Mouse (Mus musculus) monocyte, adult 5-6 weeks (primary cell): Measurements from ENCODE around the gene Cpne9. TPM values are rescaled to one million over a fixed set of nuclear protein-coding genes. Genes with fewer than 3 reads are reported as not detected.

Experiments
- ATAC-seq: fragments of 153-309, 156-312 bp; replicated peaks from 2 replicates; pipeline ENCODE4 v1.8.0; 2017; ENCODE audit warnings: mild to moderate bottlenecking; ENCODE audit not compliant: low TSS enrichment, insufficient number of reproducible peaks, severe bottlenecking, poor library complexity, low FRiP score
- total RNA-seq: library from RNA; stranded (forward); fragments of 200-1000, 200-491, 200-594 nt; gene quantifications from 3 replicates; pipeline ENCODE4 v1.2.3, GENCODE M21; 2017

Cpne9 gene
- total RNA-seq, 1 experiment from 2014 or later: 0.19 TPM

DNA sequence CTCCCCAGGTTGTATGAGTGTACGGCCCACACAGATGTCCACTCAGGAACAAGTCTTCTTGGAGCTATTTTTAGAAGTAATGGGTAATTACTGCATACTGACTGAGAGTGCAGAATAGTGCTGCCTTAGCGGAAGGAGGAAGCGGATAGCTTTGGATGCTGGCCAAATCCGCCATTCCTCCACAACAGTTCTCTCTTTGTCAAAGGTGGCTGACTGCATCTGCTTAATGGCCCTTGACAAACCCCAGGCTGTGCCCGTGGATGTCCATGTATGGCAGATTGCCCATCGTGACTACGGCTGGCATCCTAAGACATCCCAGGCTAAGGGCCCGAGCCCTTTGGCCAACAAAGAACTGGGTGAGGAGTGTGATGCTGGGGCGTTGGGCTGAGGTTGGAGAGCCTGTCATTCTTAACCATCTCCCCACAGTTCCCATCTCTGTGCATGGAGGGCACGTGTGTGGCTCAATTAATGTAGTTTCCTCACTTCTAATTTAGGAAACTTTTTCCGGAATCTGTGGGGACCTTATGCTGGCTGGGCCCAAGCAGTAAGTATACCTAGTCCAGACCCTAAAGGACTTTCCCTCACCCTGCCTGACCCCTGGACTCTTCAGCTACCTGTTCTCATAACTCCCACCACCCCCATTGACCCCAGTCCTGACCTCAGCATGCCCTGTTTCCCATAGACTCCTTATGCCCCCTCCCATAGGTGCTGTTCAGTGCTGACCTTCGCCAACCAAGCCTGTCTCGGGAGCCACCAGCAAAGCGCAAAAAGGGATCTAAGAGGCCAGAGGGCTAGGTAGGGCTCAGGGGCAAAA is 51.2 kb downstream of the Cpne9 start:
- ATAC-seq: no peak

DNA sequence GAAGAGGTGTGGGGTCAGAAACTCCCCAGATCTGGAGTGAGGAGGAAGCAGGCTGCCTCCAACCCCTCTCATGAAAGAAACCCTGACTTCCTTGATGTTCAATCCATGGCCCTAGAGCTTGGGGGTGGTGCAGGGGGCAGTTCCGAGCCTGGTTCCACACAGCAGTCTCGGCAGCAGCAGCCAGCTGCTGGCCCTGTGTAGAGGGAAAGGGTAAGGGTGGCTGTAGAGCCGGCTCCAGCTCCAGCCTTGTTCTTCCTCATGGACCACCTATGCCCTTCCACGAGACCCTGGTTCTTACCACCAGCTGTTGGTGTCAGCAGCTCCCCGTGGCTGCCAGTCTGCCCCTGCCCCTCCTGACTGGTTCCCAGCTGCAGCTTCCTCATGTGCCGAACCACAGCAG is 52.1 kb downstream of the Cpne9 start:
- ATAC-seq: no peak

DNA sequence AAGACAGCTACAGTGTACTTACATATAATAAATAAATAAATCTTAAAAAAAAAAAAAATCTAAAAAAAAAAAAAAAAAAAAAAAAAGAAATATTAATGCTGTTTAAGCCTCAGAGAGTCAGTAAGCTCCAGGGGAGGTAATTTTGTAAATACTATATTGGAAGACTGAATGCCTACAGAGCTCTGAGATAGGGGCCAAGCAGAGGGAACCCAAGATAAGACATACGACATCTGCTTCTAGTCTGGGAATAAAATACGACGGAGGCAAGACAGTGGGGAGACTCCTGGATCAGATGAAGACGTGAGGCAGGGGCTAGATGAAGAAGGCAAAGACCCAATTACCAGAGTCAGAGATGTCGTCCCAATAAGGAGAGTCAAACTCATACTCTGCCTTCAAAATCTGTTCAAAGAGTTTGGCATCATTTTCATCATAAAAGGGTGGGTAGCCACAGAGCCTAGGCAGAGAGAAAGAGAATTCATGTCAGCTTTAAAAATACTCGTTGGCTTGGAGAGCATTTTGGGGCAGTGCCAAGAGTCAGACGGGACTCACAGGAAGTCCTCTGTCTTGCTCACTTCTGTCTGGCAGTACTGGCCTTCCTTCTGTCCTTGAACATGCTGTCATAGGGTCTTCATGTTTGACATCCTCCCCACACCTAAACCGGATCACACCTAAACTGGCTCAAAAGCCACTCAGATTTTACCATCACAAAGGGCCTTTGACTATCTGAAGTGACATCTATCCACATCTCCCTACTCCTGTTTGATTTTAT is 54.9 kb downstream of the Cpne9 start:
- ATAC-seq: no peak

DNA sequence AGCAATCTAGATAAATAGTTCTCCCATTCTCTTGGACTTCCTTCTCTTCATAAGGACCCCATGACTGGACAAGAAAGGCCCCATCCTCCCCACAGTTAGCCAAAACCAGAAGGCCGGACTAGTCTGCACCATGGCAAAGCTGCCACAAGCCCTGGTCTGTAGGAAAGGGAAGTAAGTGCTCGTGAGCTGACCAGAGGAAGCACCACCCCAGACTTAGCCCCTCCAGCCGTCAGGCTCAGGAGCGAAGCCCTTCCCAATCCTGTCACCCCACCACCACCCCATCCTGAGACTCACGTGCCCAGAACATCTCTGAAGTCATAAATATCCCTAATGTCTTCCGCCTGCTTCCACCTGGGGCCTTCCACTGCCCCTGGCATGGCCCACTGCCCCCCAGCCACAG is 59.5 kb downstream of the Cpne9 start:
- 0 out of 2 replicates have a peak, but pooled peaks have one; percentile 28 for ATAC-seq

DNA sequence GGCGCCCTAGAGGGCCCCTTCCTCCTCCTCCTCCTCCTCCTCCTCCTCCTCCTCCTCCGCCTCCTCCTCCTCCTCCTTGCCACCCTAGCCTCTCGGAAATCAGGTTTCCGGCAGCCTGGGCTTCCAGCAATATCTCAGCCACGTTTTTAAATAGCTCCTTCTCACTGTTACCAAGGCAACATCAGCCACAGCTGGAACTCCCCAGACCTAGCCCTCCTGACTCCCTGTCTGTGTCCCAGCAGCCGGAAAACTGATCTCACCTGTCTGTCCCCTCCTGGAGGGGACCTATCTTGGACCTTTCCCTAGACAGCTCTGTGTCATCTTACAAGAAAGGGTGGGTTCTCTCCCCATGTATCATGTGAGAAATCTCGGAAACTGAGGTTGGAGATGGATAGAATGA is 60.2 kb downstream of the Cpne9 start:
- no peak for ATAC-seq

DNA sequence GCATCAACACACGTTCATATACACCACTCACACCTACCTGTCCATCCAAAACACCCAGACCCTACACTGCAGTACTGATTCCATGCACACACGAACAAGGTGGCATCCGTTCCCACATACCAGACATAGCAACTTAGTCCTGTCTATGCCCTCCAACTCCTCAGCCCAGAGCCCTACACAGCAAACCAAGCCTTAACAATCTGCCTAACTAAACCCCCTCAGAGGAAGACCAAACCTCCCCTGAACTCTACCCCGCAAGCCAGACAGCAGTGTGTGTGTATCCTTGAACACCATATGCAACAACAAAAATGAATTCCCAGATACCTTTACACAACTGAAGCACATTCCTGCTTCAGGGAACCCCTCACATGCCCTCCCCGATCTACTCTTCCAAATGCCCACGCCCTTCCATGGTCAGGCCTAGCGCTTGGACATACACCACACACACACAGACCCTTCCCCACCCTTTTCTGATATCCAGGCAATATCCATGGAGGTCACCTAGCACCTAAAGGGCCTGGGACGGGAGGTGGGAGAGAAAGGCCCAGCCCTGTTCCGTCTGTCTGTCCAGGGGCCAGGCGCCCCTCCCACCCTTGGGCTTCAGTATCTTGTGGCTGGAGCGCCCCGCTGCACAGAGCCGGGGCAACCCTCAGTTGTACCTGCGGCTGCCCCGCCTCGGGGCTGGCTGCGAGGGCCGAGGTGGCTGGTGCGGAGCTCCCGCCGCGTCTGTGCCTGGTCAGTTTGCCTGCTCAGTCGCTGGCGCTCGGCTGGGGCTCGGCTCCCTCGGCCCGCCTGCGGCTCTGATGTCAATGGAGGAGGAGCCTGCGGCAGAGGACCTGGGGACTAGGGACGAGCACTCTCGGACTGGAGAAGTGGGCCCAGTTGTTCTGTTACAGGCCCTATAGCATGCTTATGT is 61.3 kb downstream of the Cpne9 start, which contains the start of gene Camk1:
Camk1 (minus strand) TSS at position 808 of the 916 bp plus-strand sequence.
- ATAC-seq: peak; percentile 76

DNA sequence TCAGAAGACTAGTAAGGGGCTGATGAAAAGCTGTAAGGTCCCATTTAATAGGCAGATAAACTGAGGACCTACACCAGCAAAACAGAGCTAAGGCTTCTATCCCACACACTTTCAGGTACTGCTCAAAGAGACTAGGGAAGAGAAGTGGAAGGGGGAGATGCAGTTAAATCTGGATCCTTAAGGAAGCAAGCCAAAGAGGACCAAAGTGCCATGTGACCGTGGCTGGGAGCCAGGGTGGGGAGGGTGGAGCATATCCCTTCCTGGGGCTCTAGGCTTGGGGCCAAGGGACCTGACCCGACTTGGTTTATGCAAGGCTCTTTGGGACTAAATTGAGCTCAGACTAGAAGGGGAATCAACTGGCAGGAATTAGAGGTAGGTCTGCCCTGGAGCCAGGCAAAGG is 62.2 kb downstream of the Cpne9 start:
- no peak for ATAC-seq

DNA sequence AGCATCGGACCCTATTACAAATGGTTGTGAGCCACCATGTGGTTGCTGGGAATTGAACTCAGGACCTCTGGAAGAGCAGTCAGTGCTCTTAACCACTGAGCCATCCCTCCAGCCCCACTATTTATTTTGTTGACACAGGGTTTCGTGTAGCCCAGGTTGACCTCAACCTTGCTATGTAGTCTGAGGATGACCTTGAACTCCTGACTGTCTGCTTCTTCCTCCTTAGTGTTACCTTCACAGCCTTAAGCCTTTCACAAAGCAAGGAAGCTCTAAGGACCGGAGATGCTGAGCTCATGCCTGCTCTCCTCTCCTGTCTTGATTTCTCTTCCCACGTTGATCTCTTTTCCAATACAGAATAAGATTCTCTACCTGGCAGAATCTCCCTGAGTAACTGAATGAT is 64.8 kb downstream of the Cpne9 start:
- ATAC-seq: no peak

DNA sequence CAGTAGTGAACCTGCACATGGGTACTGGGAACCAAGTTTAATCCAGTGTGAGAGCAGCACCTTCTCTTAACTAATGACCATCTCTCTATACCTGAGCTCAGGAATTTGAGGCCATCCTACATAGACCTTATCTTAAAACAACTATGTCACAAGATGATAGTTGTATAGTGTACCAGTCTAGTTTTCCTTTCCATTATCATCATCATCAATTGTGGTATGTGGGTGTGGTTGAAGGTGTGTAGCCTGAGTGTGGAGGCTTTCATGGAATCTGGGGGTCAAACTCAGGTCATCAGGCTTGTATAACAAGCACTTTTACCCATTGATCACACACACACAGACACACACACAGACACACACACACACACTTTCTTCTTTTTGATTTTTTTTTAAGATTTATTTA is 68.4 kb downstream of the Cpne9 start:
- ATAC-seq: no peak

DNA sequence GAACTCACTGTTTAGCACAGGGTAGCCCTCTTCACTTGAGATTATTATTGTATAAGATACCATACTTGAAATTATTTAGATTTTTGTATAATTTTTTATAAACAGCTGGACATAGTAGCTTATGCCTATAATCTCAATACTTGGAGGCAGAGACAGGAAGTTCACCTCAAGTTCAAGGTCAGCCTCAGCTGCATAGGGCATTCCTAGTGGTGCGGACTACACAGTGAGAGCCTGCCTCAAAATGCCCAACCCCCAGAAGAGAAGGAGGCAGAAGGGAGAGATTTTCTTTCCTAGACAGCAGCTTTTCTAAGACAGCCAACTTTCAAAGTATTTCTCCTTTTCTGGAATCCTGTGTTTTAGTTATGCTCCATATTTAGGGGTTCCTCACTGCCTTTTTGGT is 69.1 kb downstream of the Cpne9 start:
- ATAC-seq: no peak

DNA sequence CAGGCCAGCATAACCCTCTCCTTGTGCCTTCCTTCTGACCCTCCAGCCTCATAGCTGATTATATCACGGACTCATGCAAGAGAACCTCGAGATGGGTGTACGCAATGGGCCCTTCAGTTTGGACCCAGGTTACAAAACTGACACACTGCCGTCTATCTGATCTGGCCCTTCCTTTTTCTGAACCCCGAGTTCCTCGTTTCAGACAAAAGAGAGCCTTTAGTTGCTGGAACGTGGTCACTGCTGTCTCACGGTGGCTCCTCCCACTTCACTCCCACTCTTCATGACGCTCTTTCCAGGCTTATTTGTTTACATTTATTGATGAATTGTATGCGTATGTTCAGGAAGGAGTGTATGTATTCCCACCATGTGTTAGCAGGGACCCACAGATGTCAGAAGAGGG is 69.5 kb downstream of the Cpne9 start:
- ATAC-seq: peak; percentile 82

DNA sequence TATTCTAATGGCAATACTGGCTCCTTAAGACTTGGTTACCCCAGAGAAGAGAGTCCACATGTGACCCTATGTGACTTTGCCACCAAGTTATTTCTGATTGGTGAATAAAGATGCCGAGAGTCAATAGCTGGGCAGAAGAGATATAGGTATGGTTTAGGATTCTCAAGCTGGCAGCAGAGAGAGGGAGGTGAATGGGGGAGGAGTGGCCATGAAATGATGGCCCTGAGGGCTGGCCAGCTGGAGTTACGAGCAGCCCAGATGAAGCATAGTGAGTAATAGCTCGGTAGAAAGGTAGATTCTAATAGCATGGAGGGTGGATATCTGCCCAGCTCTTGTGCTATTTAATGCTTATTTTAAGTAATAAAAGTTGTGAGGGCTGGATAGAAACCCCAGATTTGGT is 70.7 kb downstream of the Cpne9 start:
- no peak for ATAC-seq

DNA sequence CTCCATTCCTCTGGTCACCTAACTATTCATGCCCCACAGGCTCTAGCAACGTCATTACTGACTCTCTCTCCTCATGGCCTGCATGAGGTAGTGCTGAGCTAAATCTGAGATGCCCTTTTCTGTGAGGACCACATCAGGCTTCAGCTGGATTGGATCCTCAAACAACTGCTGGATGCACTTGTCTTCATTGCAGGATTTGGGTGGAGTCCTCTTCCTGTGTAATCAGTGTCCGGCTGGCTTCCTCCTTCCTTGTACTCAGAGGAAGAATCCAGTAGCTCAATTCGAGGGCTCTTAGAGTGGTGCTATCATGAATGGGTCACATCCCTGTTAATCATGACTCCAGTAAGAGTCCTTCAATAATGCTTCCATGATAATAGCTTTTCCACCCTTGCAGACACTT is 71.6 kb downstream of the Cpne9 start:
- no peak for ATAC-seq

Other genes with a start within 250 kb of the Cpne9 start
- gene Thumpd3, start 236.1 kb upstream of the Cpne9 start, total RNA-seq: 43.8 to 77.0 TPM (median 65.1 TPM) in 3 replicates
- gene Setd5, start 204.9 kb upstream of the Cpne9 start, total RNA-seq: 50.2 to 111 TPM (median 50.6 TPM) in 3 replicates
- not detected in 3 replicates for gene Lhfpl4, start 86.9 kb upstream of the Cpne9 start, total RNA-seq
- gene Mtmr14, start 44.5 kb upstream of the Cpne9 start, total RNA-seq: 40.8 to 50.3 TPM (median 42.0 TPM) in 3 replicates
- 77.8 to 91.4 TPM (median 83.9 TPM) in 3 replicates for gene Brpf1, start 24.8 kb downstream of the Cpne9 start, total RNA-seq
- 6.4 to 12.2 TPM (median 9.2 TPM) in 3 replicates for gene Ogg1, start 44.7 kb downstream of the Cpne9 start, total RNA-seq
- 27.9 to 116 TPM (median 103 TPM) in 3 replicates for gene Camk1, start 61.7 kb downstream of the Cpne9 start, total RNA-seq
- 7.9 to 22.4 TPM (median 9.8 TPM) in 3 replicates for gene Tada3, start 95.6 kb downstream of the Cpne9 start, total RNA-seq
- gene Arpc4, start 95.8 kb downstream of the Cpne9 start, total RNA-seq: 296 to 345 TPM (median 318 TPM) in 3 replicates
- gene Ttll3, start 107.0 kb downstream of the Cpne9 start, total RNA-seq: 12.9 to 26.5 TPM (median 15.3 TPM) in 3 replicates
- 0.96 to 6.9 TPM (median 4.4 TPM) in 3 replicates for gene Rpusd3, start 137.0 kb downstream of the Cpne9 start, total RNA-seq
- gene Cidec, start 153.5 kb downstream of the Cpne9 start, total RNA-seq: not detected in 3 replicates
- 6.8 to 22.3 TPM (median 21.0 TPM) in 3 replicates for gene Jagn1, start 160.3 kb downstream of the Cpne9 start, total RNA-seq
- gene Il17re, start 176.2 kb downstream of the Cpne9 start, total RNA-seq: not detected in 3 replicates
- gene Il17rc, start 189.1 kb downstream of the Cpne9 start, total RNA-seq: not detected in 3 replicates
- 0.85 to 6.1 TPM (median 3.4 TPM) in 3 replicates for gene Creld1, start 201.0 kb downstream of the Cpne9 start, total RNA-seq
- not detected in 3 replicates for gene Prrt3, start 219.6 kb downstream of the Cpne9 start, total RNA-seq
- 37.2 to 57.0 TPM (median 50.1 TPM) in 3 replicates for gene Emc3, start 249.3 kb downstream of the Cpne9 start, total RNA-seq
- gene Fancd2, start 249.4 kb downstream of the Cpne9 start, total RNA-seq: 0.29 to 1.8 TPM (median 1.7 TPM) in 3 replicates